Mouse (Mus musculus): ENCODE results near the gene Pbx4.
A peak's percentile ranks its signal among the peaks of the same experiment; 100 is the strongest.

The Pbx4 gene

GRCm38 (mm10) chr8:69874155-69874554 is 41.9 kb downstream of the Pbx4 start:
- DNase-seq (ENCODE audit: low spot score), result peak; percentile 57

- no peak for DNase-seq (ENCODE audit: low spot score)
These were observed 42.4 kb downstream of the Pbx4 start for GRCm38 (mm10) chr8:69874654-69875053.

GRCm38 (mm10) chr8:69876097-69876496 is 43.8 kb downstream of the Pbx4 start:
- DNase-seq (ENCODE audit: low spot score), result no peak

- no peak for DNase-seq (ENCODE audit: low spot score)
These were observed 44.7 kb downstream of the Pbx4 start for GRCm38 (mm10) chr8:69876967-69877366.

GRCm38 (mm10) chr8:69877396-69877795 is 45.1 kb downstream of the Pbx4 start:
- DNase-seq (ENCODE audit: low spot score), result no peak

GRCm38 (mm10) chr8:69877992-69878391 is 45.7 kb downstream of the Pbx4 start:
- no peak for DNase-seq (ENCODE audit: low spot score)

GRCm38 (mm10) chr8:69879678-69880077 is 47.4 kb downstream of the Pbx4 start:
- no peak for DNase-seq (ENCODE audit: low spot score)

- DNase-seq (ENCODE audit: low spot score), result no peak
These were observed 48.5 kb downstream of the Pbx4 start for GRCm38 (mm10) chr8:69880841-69881240.

- no peak for DNase-seq (ENCODE audit: low spot score)
These were observed 49.1 kb downstream of the Pbx4 start for GRCm38 (mm10) chr8:69881261-69881865.

- peak; percentile 48 for DNase-seq (ENCODE audit: low spot score)
These were observed 49.9 kb downstream of the Pbx4 start for GRCm38 (mm10) chr8:69882021-69882756.

GRCm38 (mm10) chr8:69882833-69883600 is 50.7 kb downstream of the Pbx4 start:
- no peak for DNase-seq (ENCODE audit: low spot score)

- no peak for DNase-seq (ENCODE audit: low spot score)
These were observed 51.9 kb downstream of the Pbx4 start for GRCm38 (mm10) chr8:69884141-69884540.

- peak; percentile 21 for DNase-seq (ENCODE audit: low spot score)
These were observed 55.3 kb downstream of the Pbx4 start, which contains the start of gene Cilp2 for GRCm38 (mm10) chr8:69887289-69888243. TSS of gene Cilp2 (minus strand) at chr8:69887687.

GRCm38 (mm10) chr8:69888244-69888866 is 56.1 kb downstream of the Pbx4 start:
- DNase-seq (ENCODE audit: low spot score), result no peak

GRCm38 (mm10) chr8:69888902-69889301 is 56.6 kb downstream of the Pbx4 start:
- DNase-seq (ENCODE audit: low spot score), result no peak

- DNase-seq (ENCODE audit: low spot score), result no peak
These were observed 58.5 kb downstream of the Pbx4 start for GRCm38 (mm10) chr8:69890813-69891241.

GRCm38 (mm10) chr8:69893863-69894262 is 61.6 kb downstream of the Pbx4 start:
- peak; percentile 31 for DNase-seq (ENCODE audit: low spot score)

- DNase-seq (ENCODE audit: low spot score), result no peak
These were observed 62.6 kb downstream of the Pbx4 start for GRCm38 (mm10) chr8:69894836-69895332.

- DNase-seq (ENCODE audit: low spot score), result no peak
These were observed 63.6 kb downstream of the Pbx4 start for GRCm38 (mm10) chr8:69895772-69896451.

- no peak for DNase-seq (ENCODE audit: low spot score)
These were observed 65.6 kb downstream of the Pbx4 start for GRCm38 (mm10) chr8:69897857-69898256.

Measured in lung, postnatal 25 days (tissue).